Mouse (Mus musculus): ENCODE measurements around the gene Pex5l.

Gene Pex5l

GRCm38 (mm10) chr3:33142901-33143461, at the start of gene Pex5l:
Gene Pex5l (minus strand): TSS chr3:33143247.
- DNase-seq (ENCODE audit: low read depth, low spot score), result peak; percentile 46

- no peak for DNase-seq (ENCODE audit: low read depth, low spot score)
Measured at GRCm38 (mm10) chr3:33165186-33165585, 22.1 kb upstream of the Pex5l start.

DNA sequence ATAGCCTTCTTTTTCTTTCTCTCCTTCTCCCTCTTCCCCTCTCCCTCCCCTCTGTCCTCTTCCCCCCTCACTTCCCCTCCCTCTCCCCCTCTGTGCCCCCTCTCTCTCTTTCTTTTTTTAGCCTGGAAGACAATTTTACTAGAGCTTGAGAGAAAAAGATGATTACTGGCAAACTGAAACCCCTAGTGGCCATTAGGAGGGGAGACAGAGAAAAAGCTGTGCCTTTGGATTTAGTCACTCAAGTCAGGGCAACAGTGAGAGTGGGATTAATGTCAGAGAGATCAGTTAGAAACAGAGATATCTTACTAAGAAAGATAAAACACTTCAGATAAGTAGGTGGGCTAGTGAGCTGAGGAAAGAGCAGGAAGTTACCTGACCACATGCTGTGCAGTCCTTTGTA, 20.8 kb upstream of the Pex5l start:
- no peak for DNase-seq (ENCODE audit: low read depth, low spot score)

DNA sequence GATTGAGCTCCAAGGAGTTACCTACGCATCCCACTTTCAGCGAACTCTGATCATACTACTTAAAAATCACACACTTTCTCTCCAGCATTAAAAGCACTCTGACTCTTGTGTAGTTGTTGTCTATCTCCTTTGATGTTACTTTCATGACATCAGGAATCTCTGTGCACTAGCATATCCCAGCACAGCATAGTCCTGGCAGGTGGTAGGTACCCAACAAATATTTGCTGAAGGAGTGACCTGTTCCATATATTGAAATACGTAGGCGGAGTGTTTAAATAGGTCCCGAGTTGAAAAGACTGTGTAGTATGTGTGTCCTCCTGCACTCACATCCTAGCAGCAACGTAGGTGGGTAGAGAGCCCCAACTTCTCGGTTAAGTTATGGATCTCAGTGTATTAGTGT, 545 bp upstream of the Pex5l start:
- no peak for DNase-seq (ENCODE audit: low read depth, low spot score)

DNA sequence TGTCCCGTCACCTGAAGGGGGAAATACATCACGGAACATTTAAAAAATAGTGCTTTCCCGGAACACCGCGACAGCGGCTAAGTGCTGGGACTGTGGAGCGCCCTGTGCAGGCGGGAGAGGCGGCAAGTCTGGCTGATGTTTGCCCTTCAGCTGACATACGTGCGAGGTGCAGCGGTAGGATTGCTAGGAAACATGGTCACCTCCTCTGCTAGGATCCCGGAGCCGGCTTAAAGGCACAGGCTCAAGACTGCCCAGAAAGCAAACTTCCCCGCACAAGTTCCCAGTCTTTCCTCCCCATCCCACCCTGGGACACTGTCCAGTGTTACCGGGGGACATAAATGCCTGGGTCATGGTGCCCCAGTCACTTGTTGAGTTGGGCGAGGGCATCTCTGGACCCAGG, 649 bp downstream of the Pex5l start:
- DNase-seq (ENCODE audit: low read depth, low spot score), result no peak

DNA sequence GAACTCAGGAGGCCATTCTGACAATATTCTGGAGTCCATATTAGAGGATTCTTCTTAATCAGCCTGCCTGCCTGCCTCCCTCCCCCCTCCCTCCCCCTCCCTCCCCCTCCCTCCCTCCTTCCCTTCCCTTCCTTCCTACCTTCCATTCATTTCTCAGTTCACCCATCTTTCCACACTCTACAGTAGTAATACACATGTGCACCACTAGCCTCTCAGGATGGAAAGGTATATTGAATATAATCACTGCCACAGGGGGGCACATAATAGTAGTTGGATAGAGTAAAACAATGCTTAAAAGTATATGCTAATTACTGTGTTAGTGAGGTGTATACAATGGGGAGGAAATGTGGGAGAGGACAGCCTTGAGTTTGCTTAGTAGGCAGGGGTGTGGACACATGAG, 13.1 kb downstream of the Pex5l start:
- DNase-seq (ENCODE audit: low read depth, low spot score), result no peak

DNA sequence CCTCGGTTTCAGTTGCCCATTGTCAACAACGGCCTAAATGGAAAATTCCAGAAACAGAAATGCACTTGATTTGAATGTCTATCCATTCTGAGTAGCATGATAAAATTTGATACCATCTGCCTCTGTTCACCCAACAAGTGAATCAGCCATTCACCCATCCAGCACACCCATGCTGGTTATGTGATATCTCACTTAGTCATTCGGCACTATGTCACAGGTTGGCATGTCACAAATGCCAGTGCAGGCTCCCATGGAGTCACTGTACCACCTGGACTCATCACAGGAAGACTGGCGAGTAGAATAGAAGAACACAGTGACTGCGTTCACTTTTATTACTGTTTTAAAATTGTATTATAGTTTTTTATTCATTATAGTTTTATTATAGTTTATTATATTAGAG, 18.3 kb downstream of the Pex5l start:
- no peak for DNase-seq (ENCODE audit: low read depth, low spot score)

DNA sequence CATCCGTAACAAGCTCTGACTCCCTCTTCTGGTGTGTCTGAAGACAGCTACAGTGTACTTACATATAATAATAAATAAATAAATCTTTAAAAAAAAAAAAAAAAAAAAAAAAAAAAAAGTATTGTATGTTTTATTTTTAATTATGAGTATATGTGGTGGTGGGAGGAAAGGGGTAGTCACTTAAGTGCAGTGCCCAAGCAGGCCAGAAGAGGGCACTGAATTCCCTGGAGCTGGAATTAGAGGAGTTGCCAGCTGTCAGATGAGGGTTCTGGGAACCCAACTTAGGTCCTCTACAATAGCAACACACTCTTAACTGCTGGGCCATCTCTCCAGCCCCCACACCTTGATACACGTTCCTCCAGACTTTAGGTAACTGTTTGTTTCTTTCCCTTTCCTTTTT, 37.3 kb downstream of the Pex5l start:
- DNase-seq (ENCODE audit: low read depth, low spot score), result no peak

DNA sequence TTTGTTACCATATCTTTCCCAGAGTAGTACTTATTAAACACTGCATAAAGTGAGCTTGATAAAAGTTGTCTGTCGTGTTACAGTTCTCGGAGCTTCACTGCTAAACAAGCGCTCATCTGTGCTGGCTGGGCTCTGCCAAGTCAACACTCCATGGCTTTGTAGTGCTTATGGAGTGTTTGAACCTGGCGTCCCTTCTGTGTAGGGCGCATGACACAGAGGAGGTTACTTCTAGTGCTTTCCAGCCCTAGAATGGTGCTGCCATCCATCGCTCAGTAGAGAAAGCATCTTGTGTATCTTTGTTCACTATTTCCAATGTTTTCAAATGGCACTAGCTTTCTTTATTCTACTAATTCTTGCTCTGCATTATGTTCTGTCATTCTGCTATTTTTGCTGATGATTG, 39.5 kb downstream of the Pex5l start:
- no peak for DNase-seq (ENCODE audit: low read depth, low spot score)

DNA sequence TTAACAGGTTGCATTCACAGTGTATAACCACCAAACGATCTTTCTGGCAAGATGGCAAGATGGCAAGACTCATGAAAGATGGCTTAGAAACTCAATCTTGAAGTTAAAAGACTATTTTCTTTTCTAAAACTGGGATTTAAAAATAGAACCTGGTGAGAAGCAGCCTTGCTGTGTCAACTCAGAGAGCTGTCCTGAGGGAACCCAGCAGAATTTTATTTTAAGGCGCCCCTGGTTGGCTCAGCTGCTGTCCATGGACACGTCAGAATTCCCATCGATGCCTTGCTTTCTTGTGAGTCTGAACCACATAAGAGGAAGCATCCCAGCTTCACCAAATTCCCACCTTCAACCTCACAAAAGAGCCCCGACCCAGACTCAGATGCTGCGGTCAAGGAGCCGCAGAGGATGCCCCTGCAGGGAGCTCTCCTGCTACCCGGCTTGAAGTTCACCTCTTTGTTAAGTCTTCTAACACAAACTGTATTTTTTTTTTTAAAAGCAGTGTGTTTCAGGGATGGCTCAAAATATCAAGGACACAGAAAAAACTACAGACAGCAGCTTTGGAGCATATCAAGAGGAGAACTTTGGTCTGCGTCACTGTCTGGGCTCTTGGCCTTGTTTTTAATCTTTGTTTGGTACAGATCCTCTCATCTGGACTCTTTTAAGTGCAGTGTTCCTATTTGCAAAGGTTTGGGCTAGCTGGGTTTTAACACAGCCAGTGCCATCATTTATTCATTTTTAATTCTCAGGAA, 44.3 kb downstream of the Pex5l start:
- DNase-seq (ENCODE audit: low read depth, low spot score), result no peak

DNA sequence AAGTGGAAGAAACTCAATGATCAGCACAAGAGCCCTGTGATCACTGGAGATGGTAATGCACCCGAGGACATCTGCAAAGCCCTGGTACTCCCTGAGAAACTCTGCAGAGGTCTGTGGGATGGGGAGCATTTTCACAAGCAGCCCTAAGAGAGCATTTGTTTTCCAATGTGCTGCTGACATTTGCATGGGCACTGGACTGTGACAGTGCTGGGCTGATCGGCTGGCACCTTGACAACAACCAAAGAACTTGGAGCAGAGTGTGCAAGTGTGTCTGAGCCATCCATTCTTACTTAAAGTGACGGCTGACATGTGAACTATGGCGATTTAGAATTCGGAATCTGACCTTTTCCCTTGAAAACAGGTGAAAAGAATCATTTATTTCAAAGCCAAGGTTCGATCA, 49.4 kb downstream of the Pex5l start:
- no peak for DNase-seq (ENCODE audit: low read depth, low spot score)

GRCm38 (mm10) chr3:33090001-33090400, 53.0 kb downstream of the Pex5l start:
- no peak for DNase-seq (ENCODE audit: low read depth, low spot score)

- no peak for DNase-seq (ENCODE audit: low read depth, low spot score)
Measured at GRCm38 (mm10) chr3:33089470-33089869, 53.6 kb downstream of the Pex5l start.

GRCm38 (mm10) chr3:33088276-33088675, 54.8 kb downstream of the Pex5l start:
- no peak for DNase-seq (ENCODE audit: low read depth, low spot score)

GRCm38 (mm10) chr3:33082806-33083338, 60.2 kb downstream of the Pex5l start:
- DNase-seq (ENCODE audit: low read depth, low spot score), result no peak

DNA sequence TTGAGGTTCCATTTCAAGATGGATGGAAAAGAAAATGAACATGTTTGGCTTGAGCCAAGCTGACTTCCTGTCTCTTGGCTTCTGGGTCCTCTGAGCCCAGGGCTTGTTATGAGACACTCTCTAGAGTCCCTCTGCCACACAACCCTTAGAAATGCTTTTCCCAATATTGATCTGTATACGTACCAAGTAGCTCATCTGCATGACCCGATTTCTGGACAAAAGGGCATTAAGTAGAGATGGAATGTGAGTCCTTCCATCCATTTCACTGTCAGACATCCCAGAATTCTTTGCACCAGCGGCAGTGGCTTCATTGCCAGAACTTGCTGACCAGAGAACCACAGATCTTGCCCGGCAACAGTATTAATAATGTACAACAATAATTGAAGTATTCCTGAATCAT, 61.3 kb downstream of the Pex5l start:
- DNase-seq (ENCODE audit: low read depth, low spot score), result no peak

DNA sequence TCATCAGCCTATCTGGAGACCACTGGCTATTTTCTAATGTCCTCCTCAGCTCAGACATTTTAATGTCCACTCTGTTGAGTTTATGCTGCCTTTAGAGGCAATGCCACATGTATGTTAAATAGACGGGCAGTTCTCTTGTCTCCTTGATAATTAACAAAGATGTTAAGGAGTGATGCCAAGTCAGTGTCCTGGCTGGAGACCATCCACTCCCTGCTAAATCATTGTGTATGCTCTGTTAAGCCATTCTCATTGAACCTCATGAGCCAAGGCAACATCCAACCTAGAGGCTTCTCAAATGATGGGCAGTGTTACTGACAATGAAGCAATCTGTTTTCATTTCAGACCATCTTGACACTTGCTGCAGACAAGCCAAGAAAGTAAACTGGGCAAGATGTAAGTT, 63.4 kb downstream of the Pex5l start:
- no peak for DNase-seq (ENCODE audit: low read depth, low spot score)

DNA sequence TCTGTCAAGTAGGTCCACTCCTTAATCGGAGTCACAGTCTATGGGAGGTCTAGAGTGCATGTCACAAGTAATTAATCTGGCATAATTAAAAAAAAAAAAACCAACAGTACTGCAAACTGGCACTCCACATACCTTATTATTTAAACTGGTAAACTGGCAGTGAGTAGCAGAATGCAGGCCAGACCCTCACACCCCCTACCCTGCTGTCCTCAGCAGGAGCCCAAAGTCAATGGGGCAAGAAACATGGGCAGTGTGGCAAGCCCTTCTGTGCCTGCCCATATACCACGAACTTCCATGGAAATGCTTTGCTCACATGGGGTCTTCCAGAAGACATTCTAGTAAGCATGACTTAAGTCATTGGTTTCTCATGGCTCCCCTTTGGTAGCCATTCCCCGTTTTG, 63.9 kb downstream of the Pex5l start:
- no peak for DNase-seq (ENCODE audit: low read depth, low spot score)

GRCm38 (mm10) chr3:33075696-33076095, 67.4 kb downstream of the Pex5l start:
- DNase-seq (ENCODE audit: low read depth, low spot score), result no peak

- DNase-seq (ENCODE audit: low read depth, low spot score), result no peak
Measured at GRCm38 (mm10) chr3:33074266-33074981, 68.6 kb downstream of the Pex5l start.

DNA sequence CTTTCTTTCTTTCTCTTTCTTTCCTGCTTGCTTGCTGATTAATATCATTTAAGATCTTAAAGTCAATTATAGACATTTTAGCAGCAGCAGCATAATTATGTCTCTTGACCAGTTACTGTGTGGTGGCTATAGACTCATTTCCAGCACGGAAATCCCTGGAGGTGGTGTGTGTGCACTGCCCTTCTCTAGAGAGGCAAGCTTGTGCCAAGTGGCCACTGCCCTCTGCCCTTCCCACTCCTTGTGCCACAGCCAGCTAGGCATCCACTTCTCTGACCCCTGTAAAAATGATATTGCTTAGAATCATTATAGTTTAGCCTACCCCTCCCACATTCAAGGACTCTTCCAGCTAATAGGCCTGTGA, 69.2 kb downstream of the Pex5l start:
- DNase-seq (ENCODE audit: low read depth, low spot score), result no peak

GRCm38 (mm10) chr3:33070771-33071170, 72.3 kb downstream of the Pex5l start:
- DNase-seq (ENCODE audit: low read depth, low spot score), result no peak

DNA sequence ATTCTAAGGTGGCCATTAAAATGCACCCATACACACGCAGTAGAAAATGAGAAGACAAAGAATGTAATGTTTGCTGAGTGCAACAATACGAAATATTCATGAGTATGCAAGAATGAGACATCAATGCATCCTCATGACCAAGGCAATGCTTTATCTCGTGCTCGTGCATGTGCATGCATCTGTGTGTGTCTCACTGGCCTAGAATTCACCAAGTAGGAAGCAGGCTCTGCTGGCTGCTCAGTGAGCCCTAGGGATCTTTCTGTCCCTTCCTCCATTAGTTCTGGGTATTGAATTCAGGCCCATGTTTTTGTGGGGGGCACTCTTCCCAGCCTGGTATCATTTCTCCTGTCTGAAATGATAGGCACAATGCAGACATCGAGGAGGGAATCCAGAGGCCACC, 74.9 kb downstream of the Pex5l start:
- no peak for DNase-seq (ENCODE audit: low read depth, low spot score)

Measured in brain, embryonic 18.5 days (tissue).